Mouse (Mus musculus) intestine, postnatal 0 days (tissue): Measurements from ENCODE around the gene Zfp853. TPM values are rescaled to one million over a fixed set of nuclear protein-coding genes. Genes with fewer than 3 reads are reported as not detected.

Source experiments
- ATAC-seq: fragments of 200-750 bp; cut with Nextera tagmentation; 2 replicates; pipeline ENCODE4 v1.8.0; 2017; ENCODE audit warnings: mild to moderate bottlenecking, moderate TSS enrichment, moderate library complexity
- H3K27ac ChIP-seq: fragments of 300-500 bp; sonication (generic); 2 replicates; pipeline ENCODE4 v1.5.1; 2014; ENCODE audit warnings: mild to moderate bottlenecking, low read depth, low read length, moderate library complexity
- H3K27me3 ChIP-seq: fragments of 300-500 bp; sonication (generic); replicated peaks from 2 replicates; pipeline ENCODE4 v1.6.1; 2014; ENCODE audit warnings: low read length, mixed read lengths; ENCODE audit not compliant: control insufficient read depth, insufficient read depth
- H3K36me3 ChIP-seq: fragments of 300-500 bp; sonication (generic); 2 replicates; pipeline ENCODE4 v1.6.1; 2014; ENCODE audit warnings: mild to moderate bottlenecking, moderate library complexity; ENCODE audit not compliant: control insufficient read depth, insufficient read depth
- H3K4me1 ChIP-seq: fragments of 300-500 bp; sonication (generic); replicated peaks from 2 replicates; pipeline ENCODE4 v1.6.1; 2014; ENCODE audit warnings: antibody characterized with exemption, low read length, mixed read lengths; ENCODE audit not compliant: control insufficient read depth, insufficient read depth
- H3K4me2 ChIP-seq: fragments of 300-500 bp; sonication (generic); replicated peaks from 2 replicates; pipeline ENCODE4 v1.6.1; 2014; ENCODE audit warnings: low read depth, mild to moderate bottlenecking, moderate library complexity
- H3K4me3 ChIP-seq: fragments of 300-500 bp; sonication (generic); 2 replicates; pipeline ENCODE4 v1.5.1; 2014; ENCODE audit warnings: low read depth, low read length
- H3K9ac ChIP-seq: fragments of 300-500 bp; sonication (generic); 2 replicates; pipeline ENCODE4 v1.6.1; 2014; ENCODE audit warnings: mild to moderate bottlenecking, low read depth, low read length
- H3K9me3 ChIP-seq: fragments of 300-500 bp; sonication (generic); 2 replicates; pipeline ENCODE4 v1.6.1; 2016; ENCODE audit warnings: mixed run types; ENCODE audit not compliant: control insufficient read depth
- CTCF ChIP-seq: sonication (generic); IDR thresholded peaks from 2 replicates; pipeline ENCODE4 v1.5.1; 2016; ENCODE audit warnings: low read depth, mild to moderate bottlenecking, control low read depth, antibody characterized with exemption, moderate library complexity
- WGBS: fragments of 180-500 bp; shearing (Covaris S2); extraction: QIAGEN DNeasy Blood & Tissue Kit; methylation state at CpG from one replicate; pipeline ENCODE4 v1.1.7; 2014; 5-methylcytosine and 5-hydroxymethylcytosine counted together
- polyA plus RNA-seq: library from polyadenylated mRNA; unstranded; fragments of >200 nt; fragmentation: Nextera tagmentation; extraction: Ambion mirVana; gene quantifications from 2 replicates; pipeline ENCODE4 v1.2.1, GENCODE M21; 2015

Gene Zfp853
- not detected in 2 replicates for polyA plus RNA-seq

DNA sequence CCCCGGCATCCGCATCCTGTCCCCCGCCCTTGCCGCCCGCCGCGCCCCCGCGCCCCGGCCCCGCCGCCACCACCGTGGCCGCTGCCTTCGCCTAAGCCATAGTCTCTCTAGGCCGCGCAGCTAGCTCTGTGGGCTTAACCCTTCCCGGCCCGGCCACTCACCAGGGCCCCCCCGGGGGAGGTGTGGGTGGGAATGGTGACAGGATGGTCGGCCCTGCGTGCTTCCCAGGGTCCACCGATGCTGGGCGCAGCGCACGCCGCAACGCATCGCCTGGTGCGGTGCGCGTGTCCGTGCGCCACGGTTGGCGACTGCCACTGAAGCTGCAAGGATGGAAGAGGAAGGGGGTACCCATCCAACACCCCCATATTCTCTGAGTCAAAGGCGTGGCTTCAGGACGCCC is at the start of gene Zfp853:
Gene Zfp853, minus strand, starts transcription at position 220 of the 400 bp plus-strand sequence.
- Histone ChIP-seq H3K27ac (no peak within 1 kb of the TSS), H3K9me3 (no peaks in the 10 kb centered on the region), H3K4me2 (peak within 1 kb of the TSS; percentile 62), H3K27me3 (peaks cover 55% of the 10 kb centered on the region), H3K4me3 (peak within 1 kb of the TSS; percentile 34), H3K9ac (no peak within 1 kb of the TSS), H3K36me3 (no peaks in the 10 kb centered on the region), H3K4me1 (no peaks in the 10 kb centered on the region)
- no peak for TF ChIP-seq CTCF
- WGBS: 7% methylated on average over 28 of the region's 38 CpGs
- ATAC-seq: no peak

GRCm38 (mm10) chr5:143339603-143340002 is 46.2 kb upstream of the Zfp853 start:
- H3K4me1 ChIP-seq: no peaks in the 10 kb centered on the region
- 0 out of 2 replicates have a peak, but pooled peaks cover 5% of the 10 kb centered on the region for H3K27me3 ChIP-seq
- H3K4me3 ChIP-seq: no peak overlapping the region
- H3K9me3 ChIP-seq: no peaks in the 10 kb centered on the region
- H3K27ac ChIP-seq: no peak overlapping the region
- 43% methylated on average over 6 of the region's 6 CpGs for WGBS
- no peak for TF ChIP-seq CTCF
- ATAC-seq: no peak
- no peak overlapping the region for H3K4me2 ChIP-seq
- H3K9ac ChIP-seq: no peak overlapping the region
- H3K36me3 ChIP-seq: no peaks in the 10 kb centered on the region

- ATAC-seq: no peak
- H3K27me3 ChIP-seq: 0 out of 2 replicates have a peak, but pooled peaks cover 5% of the 10 kb centered on the region
- 67% methylated on average over 6 of the region's 6 CpGs for WGBS
- H3K9ac ChIP-seq: no peak overlapping the region
- no peaks in the 10 kb centered on the region for H3K4me1 ChIP-seq
- no peak overlapping the region for H3K4me2 ChIP-seq
- no peaks in the 10 kb centered on the region for H3K9me3 ChIP-seq
- TF ChIP-seq CTCF: peak; percentile 60
- H3K36me3 ChIP-seq: no peaks in the 10 kb centered on the region
- no peak overlapping the region for H3K27ac ChIP-seq
- H3K4me3 ChIP-seq: no peak overlapping the region
Measured at GRCm38 (mm10) chr5:143336559-143336958, 43.1 kb upstream of the Zfp853 start.

DNA sequence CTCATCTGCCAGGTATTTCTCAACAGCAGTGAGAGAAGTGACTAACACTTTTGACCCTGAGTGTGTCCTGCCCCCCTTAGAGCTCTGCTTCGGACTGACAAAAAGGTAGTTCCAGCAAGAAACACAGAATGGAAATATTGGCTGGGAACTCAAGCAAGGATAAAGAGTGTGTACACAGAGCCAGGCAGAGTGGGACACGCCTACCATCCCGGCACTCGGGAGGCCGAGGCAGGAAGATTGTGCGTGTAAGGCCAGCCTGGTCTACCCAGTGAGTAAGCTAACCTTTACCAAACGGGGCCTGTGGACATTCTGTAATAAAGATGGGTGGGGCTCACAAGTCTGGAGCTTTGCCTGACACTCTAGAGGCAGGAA is 41.7 kb upstream of the Zfp853 start:
- TF ChIP-seq CTCF: no peak

DNA sequence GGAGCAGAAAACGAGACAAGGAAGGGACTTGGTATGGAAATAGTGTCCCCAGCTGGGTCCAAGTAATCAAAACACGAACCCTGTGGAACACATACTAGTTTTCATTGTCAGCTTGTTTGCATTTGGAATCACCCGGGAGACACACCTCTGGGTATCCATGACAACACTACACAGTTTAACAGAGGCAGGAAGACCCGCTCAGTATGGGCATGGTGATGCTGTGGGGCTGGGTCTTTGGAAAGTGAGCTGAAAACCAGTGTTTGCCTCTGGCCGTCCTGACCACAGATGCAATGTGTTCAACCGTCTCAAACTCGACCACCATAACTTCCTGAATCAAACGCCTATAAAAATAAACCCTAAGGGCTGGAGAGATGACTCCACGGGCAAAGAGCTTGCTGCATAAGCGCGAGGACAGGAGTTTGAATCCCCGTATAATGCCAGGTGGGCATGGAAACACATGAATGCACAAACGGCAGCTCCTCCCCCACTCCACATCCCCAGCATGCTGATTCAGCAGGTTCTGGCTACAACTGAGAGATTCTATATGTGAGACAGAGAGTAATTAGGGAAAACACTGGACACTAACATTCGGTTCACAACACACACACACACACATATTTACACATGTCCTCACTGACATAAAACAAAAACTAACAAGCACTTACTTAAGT is 41.1 kb upstream of the Zfp853 start:
- 63% methylated on average over 14 of the region's 14 CpGs for WGBS
- no peak for TF ChIP-seq CTCF
- H3K4me2 ChIP-seq: 0 out of 2 replicates have a peak overlapping the region, but pooled peaks have one; percentile 10

More for the DNA sequence above, 41.7 kb upstream of the Zfp853 start:
- Histone ChIP-seq H3K27me3 (0 out of 2 replicates have a peak, but pooled peaks cover 5% of the 10 kb centered on the region), H3K27ac (no peak overlapping the region), H3K4me2 (no peak overlapping the region), H3K9ac (no peak overlapping the region), H3K9me3 (no peaks in the 10 kb centered on the region), H3K36me3 (no peaks in the 10 kb centered on the region), H3K4me1 (no peaks in the 10 kb centered on the region), H3K4me3 (no peak overlapping the region)
- ATAC-seq: no peak
- 59% methylated on average over 7 of the region's 7 CpGs for WGBS

DNA sequence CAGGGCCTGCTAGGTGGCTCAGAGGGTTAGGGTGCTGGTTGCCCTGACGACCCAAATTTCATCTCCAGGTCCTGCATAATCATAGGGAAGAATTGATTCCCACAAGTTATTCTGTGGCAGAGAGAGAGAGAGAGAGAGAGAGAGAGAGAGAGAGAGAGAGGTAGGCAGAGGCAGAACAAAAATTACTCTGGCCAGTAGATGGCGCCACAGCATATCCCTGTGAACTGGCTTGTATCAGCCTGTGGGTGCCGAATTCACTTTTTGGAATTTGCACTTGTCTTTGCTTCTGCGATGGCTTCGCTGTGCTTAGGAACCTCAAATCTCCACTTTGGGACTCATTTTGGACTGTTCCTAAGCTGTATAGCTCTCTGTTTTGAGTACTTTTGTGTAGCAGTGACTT is 40.4 kb upstream of the Zfp853 start:
- Histone ChIP-seq H3K27me3 (0 out of 2 replicates have a peak, but pooled peaks cover 3% of the 10 kb centered on the region), H3K27ac (no peak overlapping the region), H3K4me2 (0 out of 2 replicates have a peak overlapping the region, but pooled peaks have one; percentile 10), H3K9me3 (no peaks in the 10 kb centered on the region), H3K4me3 (no peak overlapping the region), H3K4me1 (peaks cover 4% of the 10 kb centered on the region), H3K36me3 (no peaks in the 10 kb centered on the region), H3K9ac (no peak overlapping the region)
- no peak for ATAC-seq
- TF ChIP-seq CTCF: peak; percentile 89
- WGBS: 12% methylated on average over 5 of the region's 5 CpGs

More for the DNA sequence above, 41.1 kb upstream of the Zfp853 start:
- Histone ChIP-seq H3K27ac (no peak overlapping the region), H3K36me3 (no peaks in the 10 kb centered on the region), H3K4me1 (peaks cover 4% of the 10 kb centered on the region), H3K9ac (no peak overlapping the region), H3K9me3 (no peaks in the 10 kb centered on the region), H3K4me3 (no peak overlapping the region), H3K27me3 (0 out of 2 replicates have a peak, but pooled peaks cover 3% of the 10 kb centered on the region)
- no peak for ATAC-seq
